Mouse (Mus musculus): ENCODE measurements around the gene Ttc33. TPM values are rescaled to one million over a fixed set of nuclear protein-coding genes. Genes with fewer than 3 reads are reported as not detected.

Ttc33 gene
- polyA plus RNA-seq, 1 experiment from 2014 or later = 67.1 TPM

- H3K27ac ChIP-seq (replicated peaks; ENCODE audit: low read depth, low read length) = peak overlapping the region; percentile 91
- H3K4me3 ChIP-seq (replicated peaks; ENCODE audit: low read depth, low read length) = peak overlapping the region; percentile 74
- no peaks in the 10 kb centered on the region for H3K9me3 ChIP-seq (ENCODE audit: control insufficient read depth, low read length)
- no peaks in the 10 kb centered on the region for H3K36me3 ChIP-seq (ENCODE audit: control insufficient read depth, insufficient read depth, low read length)
- WGBS = 1% methylated on average over 61 of the region's 61 CpGs
- H3K4me1 ChIP-seq (ENCODE audit: control insufficient read depth, insufficient read depth, low read length) = peaks cover 11% of the 10 kb centered on the region
- H3K27me3 ChIP-seq (ENCODE audit: control insufficient read depth, insufficient read depth, low read length) = no peaks in the 10 kb centered on the region
- H3K9ac ChIP-seq (replicated peaks; ENCODE audit: low read length) = peak overlapping the region; percentile 80
- peak; percentile 82 for DNase-seq
- H3K4me2 ChIP-seq (ENCODE audit: low read length) = peak overlapping the region; percentile 63
- peak; percentile 92 for ATAC-seq (ENCODE audit: low FRiP score, low TSS enrichment)
Observed at GRCm38 (mm10) chr15:5144021-5144778, 41.1 kb upstream of the Ttc33 start.

DNA sequence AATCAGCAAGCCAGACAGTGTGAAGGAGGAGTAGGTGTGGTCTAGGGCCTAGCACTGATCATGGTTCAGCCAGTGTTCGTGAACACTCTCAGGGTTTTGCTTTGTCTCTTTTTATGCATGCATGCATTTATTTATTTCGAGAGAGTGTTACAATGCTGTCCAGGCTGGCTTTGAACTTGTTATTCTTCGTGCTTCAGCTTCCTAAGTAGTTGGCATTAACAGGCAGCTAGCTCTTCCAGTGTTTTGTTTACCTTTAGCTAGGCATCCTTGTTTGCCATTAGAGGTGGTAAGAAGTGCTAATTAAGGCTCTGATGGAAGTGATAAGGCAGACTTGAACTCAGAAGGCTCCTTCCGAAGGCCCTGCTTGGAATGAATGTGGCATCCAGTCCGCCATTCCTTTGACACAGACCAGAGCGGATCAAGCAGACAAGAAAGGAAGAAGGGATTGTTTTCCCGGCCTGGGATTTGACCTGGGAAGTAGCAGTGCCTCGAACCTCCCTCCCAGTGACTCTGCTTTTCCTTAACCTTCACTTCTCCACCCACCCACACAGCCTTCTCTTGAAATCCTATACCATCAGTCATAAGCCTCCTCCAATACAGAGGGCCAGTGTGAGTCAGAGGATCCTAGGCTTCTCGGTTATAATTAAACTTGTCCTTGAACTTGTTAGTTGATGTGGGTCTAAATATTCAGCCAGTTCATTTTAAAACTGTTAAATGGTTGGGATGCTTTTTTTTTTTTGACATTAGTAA lies 40.0 kb upstream of the Ttc33 start:
- DNase-seq (no peak), ATAC-seq (ENCODE audit: low FRiP score, low TSS enrichment) (no peak)
- H3K36me3 ChIP-seq (ENCODE audit: control insufficient read depth, insufficient read depth, low read length) = no peaks in the 10 kb centered on the region
- no peak overlapping the region for H3K27ac ChIP-seq (replicated peaks; ENCODE audit: low read depth, low read length)
- no peaks in the 10 kb centered on the region for H3K27me3 ChIP-seq (ENCODE audit: control insufficient read depth, insufficient read depth, low read length)
- H3K4me2 ChIP-seq (ENCODE audit: low read length) = peak overlapping the region; percentile 63
- WGBS = 46% methylated on average over 9 of the region's 9 CpGs
- H3K4me1 ChIP-seq (ENCODE audit: control insufficient read depth, insufficient read depth, low read length) = peaks cover 11% of the 10 kb centered on the region
- no peaks in the 10 kb centered on the region for H3K9me3 ChIP-seq (ENCODE audit: control insufficient read depth, low read length)
- H3K4me3 ChIP-seq (replicated peaks; ENCODE audit: low read depth, low read length) = peak overlapping the region; percentile 74
- peak overlapping the region; percentile 34; the same call in 1 of the 2 replicates for H3K9ac ChIP-seq (replicated peaks; ENCODE audit: low read length)

DNA sequence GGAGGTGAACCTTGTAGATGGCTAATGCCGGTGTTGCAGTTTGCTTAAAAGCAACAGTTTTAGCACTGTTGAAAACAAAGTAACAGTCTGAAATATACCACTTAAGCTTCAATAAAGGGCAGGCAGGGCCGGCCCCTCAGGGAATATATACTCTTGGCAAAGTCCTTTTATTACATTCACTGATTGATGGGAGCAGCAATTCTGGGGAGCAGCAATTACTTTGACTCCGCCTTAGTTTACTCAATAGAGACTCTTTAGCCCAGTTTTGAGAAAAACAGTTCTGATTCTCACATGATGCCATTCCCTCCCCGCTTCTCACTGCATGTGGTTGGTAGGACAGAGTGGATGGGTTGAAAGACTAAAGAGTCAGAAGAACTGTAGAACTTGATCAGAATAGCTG lies 36.1 kb upstream of the Ttc33 start:
- 92% methylated on average over 4 of the region's 4 CpGs for whole genome bisulfite sequencing
- ATAC-seq (ENCODE audit: low FRiP score, low TSS enrichment) (no peak), DNase-seq (no peak)
- H3K4me2 ChIP-seq (ENCODE audit: low read length) = no peak overlapping the region
- H3K9ac ChIP-seq (replicated peaks; ENCODE audit: low read length) = no peak overlapping the region
- H3K4me3 ChIP-seq (replicated peaks; ENCODE audit: low read depth, low read length) = no peak overlapping the region
- H3K27ac ChIP-seq (replicated peaks; ENCODE audit: low read depth, low read length) = no peak overlapping the region
- peaks cover 11% of the 10 kb centered on the region for H3K4me1 ChIP-seq (ENCODE audit: control insufficient read depth, insufficient read depth, low read length)
- H3K9me3 ChIP-seq (ENCODE audit: control insufficient read depth, low read length) = no peaks in the 10 kb centered on the region
- H3K36me3 ChIP-seq (ENCODE audit: control insufficient read depth, insufficient read depth, low read length) = no peaks in the 10 kb centered on the region
- no peaks in the 10 kb centered on the region for H3K27me3 ChIP-seq (ENCODE audit: control insufficient read depth, insufficient read depth, low read length)

GRCm38 (mm10) chr15:5152171-5152570 lies 33.2 kb upstream of the Ttc33 start:
- 92% methylated on average over 6 of the region's 6 CpGs for WGBS
- ATAC-seq (ENCODE audit: low FRiP score, low TSS enrichment) (no peak), DNase-seq (no peak)
- no peak overlapping the region for H3K27ac ChIP-seq (replicated peaks; ENCODE audit: low read depth, low read length)
- peaks cover 3% of the 10 kb centered on the region; the same call in 1 of the 2 replicates for H3K4me1 ChIP-seq (ENCODE audit: control insufficient read depth, insufficient read depth, low read length)
- H3K9ac ChIP-seq (replicated peaks; ENCODE audit: low read length) = no peak overlapping the region
- no peak overlapping the region for H3K4me2 ChIP-seq (ENCODE audit: low read length)
- no peaks in the 10 kb centered on the region for H3K36me3 ChIP-seq (ENCODE audit: control insufficient read depth, insufficient read depth, low read length)
- H3K9me3 ChIP-seq (ENCODE audit: control insufficient read depth, low read length) = no peaks in the 10 kb centered on the region
- no peaks in the 10 kb centered on the region for H3K27me3 ChIP-seq (ENCODE audit: control insufficient read depth, insufficient read depth, low read length)
- no peak overlapping the region for H3K4me3 ChIP-seq (replicated peaks; ENCODE audit: low read depth, low read length)

GRCm38 (mm10) chr15:5154621-5155020 lies 30.7 kb upstream of the Ttc33 start:
- H3K4me1 ChIP-seq (ENCODE audit: control insufficient read depth, insufficient read depth, low read length) = peaks cover 3% of the 10 kb centered on the region; the same call in 1 of the 2 replicates
- H3K9ac ChIP-seq (replicated peaks; ENCODE audit: low read length) = no peak overlapping the region
- H3K27me3 ChIP-seq (ENCODE audit: control insufficient read depth, insufficient read depth, low read length) = no peaks in the 10 kb centered on the region
- no peak for ATAC-seq (ENCODE audit: low FRiP score, low TSS enrichment)
- no peaks in the 10 kb centered on the region for H3K36me3 ChIP-seq (ENCODE audit: control insufficient read depth, insufficient read depth, low read length)
- no peak overlapping the region for H3K27ac ChIP-seq (replicated peaks; ENCODE audit: low read depth, low read length)
- 91% methylated on average over 9 of the region's 9 CpGs for whole genome bisulfite sequencing
- no peak overlapping the region for H3K4me3 ChIP-seq (replicated peaks; ENCODE audit: low read depth, low read length)
- no peak for DNase-seq
- H3K4me2 ChIP-seq (ENCODE audit: low read length) = no peak overlapping the region
- H3K9me3 ChIP-seq (ENCODE audit: control insufficient read depth, low read length) = no peaks in the 10 kb centered on the region

DNA sequence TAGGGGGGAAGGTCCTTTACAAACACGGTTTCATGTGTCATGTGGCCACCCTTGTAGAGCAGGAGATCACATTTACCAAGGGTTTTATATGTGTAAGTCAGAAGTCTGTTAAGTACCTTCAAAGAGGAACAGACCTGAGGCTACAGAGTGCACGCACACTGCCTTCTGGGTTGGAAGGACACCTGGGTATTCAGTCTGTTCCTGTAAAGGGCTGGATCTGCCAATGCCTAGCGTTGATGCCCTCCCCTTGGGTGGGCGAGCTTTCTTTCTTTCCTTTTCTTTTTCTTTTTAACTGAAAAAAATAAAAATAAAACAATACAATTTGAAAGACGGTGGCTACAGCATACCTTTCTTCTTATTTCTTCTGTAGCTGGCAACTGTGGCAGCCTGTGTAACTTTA lies 30.2 kb upstream of the Ttc33 start:
- Histone ChIP-seq H3K9ac (replicated peaks; ENCODE audit: low read length) (no peak overlapping the region), H3K4me1 (ENCODE audit: control insufficient read depth, insufficient read depth, low read length) (peaks cover 3% of the 10 kb centered on the region; the same call in 1 of the 2 replicates), H3K4me2 (ENCODE audit: low read length) (no peak overlapping the region), H3K9me3 (ENCODE audit: control insufficient read depth, low read length) (no peaks in the 10 kb centered on the region), H3K27ac (replicated peaks; ENCODE audit: low read depth, low read length) (no peak overlapping the region), H3K27me3 (ENCODE audit: control insufficient read depth, insufficient read depth, low read length) (no peaks in the 10 kb centered on the region), H3K4me3 (replicated peaks; ENCODE audit: low read depth, low read length) (no peak overlapping the region), H3K36me3 (ENCODE audit: control insufficient read depth, insufficient read depth, low read length) (no peaks in the 10 kb centered on the region)
- 77% methylated on average over 5 of the region's 5 CpGs for WGBS
- DNase-seq = no peak
- ATAC-seq (ENCODE audit: low FRiP score, low TSS enrichment) = no peak

DNA sequence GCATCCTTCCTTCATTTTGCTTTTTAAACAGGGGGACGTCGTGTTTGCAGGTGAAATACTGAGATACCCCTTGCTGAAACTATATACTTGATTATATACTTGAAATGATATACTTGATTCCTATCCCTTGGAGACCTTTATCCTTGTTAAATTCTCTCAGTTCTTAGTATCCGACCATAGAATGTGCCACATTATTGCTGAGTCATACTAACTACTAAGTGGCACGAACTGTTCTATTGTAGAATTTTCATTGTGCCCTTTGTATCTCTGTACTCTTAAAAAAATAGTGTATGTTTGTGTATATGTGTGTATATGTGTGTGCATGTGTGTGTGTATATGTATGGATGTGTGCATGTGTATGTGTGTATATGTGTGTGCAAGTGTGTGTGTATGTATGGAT lies 29.0 kb upstream of the Ttc33 start:
- WGBS = 87% methylated on average over 4 of the region's 4 CpGs
- Histone ChIP-seq H3K9ac (replicated peaks; ENCODE audit: low read length) (no peak overlapping the region), H3K36me3 (ENCODE audit: control insufficient read depth, insufficient read depth, low read length) (no peaks in the 10 kb centered on the region), H3K4me2 (ENCODE audit: low read length) (no peak overlapping the region), H3K4me1 (ENCODE audit: control insufficient read depth, insufficient read depth, low read length) (peaks cover 3% of the 10 kb centered on the region; the same call in 1 of the 2 replicates), H3K9me3 (ENCODE audit: control insufficient read depth, low read length) (no peaks in the 10 kb centered on the region), H3K4me3 (replicated peaks; ENCODE audit: low read depth, low read length) (no peak overlapping the region), H3K27ac (replicated peaks; ENCODE audit: low read depth, low read length) (no peak overlapping the region), H3K27me3 (ENCODE audit: control insufficient read depth, insufficient read depth, low read length) (no peaks in the 10 kb centered on the region)
- DNase-seq = no peak
- ATAC-seq (ENCODE audit: low FRiP score, low TSS enrichment) = no peak

DNA sequence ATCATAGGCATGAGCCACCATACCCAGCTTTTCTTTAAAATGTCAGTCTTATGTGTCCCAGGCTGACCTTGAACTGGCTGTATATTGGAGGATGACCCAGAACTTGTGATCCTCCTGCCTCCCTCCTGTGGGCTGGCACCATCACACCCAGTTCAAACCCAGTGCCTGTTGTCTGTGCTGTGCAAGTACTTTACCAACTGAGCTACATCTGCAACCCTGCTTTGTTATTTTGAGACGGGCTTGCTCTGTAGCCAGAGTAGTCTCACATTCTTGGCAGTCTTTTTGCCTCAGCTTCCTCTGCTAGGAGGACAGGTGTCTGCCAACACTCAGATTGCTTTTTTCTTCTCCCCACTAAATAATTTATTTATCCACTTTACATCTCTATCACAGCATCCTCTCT lies 27.9 kb upstream of the Ttc33 start:
- no peak overlapping the region for H3K4me2 ChIP-seq (ENCODE audit: low read length)
- WGBS = 83% methylated on average over 1 of the region's 1 CpGs
- no peak overlapping the region for H3K4me3 ChIP-seq (replicated peaks; ENCODE audit: low read depth, low read length)
- no peaks in the 10 kb centered on the region for H3K9me3 ChIP-seq (ENCODE audit: control insufficient read depth, low read length)
- no peak for DNase-seq
- H3K9ac ChIP-seq (replicated peaks; ENCODE audit: low read length) = no peak overlapping the region
- ATAC-seq (ENCODE audit: low FRiP score, low TSS enrichment) = no peak
- no peak overlapping the region for H3K27ac ChIP-seq (replicated peaks; ENCODE audit: low read depth, low read length)
- no peaks in the 10 kb centered on the region for H3K27me3 ChIP-seq (ENCODE audit: control insufficient read depth, insufficient read depth, low read length)
- H3K36me3 ChIP-seq (ENCODE audit: control insufficient read depth, insufficient read depth, low read length) = no peaks in the 10 kb centered on the region
- H3K4me1 ChIP-seq (ENCODE audit: control insufficient read depth, insufficient read depth, low read length) = peaks cover 3% of the 10 kb centered on the region; the same call in 1 of the 2 replicates
